Mouse (Mus musculus): ENCODE measurements around the gene Cyp2s1.
A peak's percentile ranks its signal among the peaks of the same experiment; 100 is the strongest.

Gene Cyp2s1

DNA sequence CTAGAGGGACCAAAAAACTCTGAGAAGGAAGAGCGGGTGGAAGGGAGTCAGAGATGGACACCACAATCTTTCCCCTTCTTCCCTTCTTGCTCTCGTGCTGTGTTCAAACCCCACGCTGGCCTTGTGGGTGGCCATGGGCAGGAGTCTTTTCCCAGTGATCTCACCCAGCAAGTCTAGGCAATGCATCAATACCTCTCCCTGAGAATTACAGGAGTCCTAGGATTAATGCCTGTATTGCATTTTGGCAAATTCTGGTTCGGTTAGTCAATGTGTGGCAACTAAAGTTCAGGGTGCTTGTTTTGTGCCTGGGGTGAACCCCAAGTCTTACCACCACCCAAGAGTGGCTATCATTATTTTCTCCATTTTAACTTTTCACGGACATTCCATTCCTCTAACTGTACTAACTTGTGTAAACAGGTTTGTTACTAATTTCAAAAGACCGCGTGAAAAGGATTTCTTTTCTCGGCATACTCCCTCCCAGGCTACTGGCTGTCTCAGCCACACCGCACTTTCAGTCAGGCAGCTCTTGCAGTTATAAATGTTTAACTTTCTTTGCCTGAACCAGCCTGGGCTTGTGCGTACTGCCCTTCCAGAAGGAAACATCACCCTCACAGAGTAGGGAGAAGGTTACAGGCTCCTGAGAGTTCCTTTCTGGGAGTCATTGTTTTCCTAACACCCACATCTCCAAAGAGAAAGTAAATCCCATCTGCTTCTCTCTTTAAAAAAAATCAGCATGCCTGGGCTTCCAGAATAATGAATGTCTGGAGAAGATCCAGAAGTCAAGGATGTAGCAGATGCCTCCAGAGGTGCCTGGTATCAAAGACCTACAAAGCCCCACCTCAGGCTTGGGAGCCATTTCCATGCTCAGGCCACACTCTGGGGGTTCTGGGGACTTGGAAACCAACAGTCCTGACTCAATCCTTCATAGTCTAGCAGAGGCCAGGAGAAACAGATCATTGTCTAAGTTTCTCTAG, 15.1 kb upstream of the Cyp2s1 start:
- no peak for DNase-seq (ENCODE audit: low read depth, low spot score)
- no peaks in the 10 kb centered on the region for H3K36me3 ChIP-seq (ENCODE audit: control insufficient read depth, insufficient read depth, low read length, poor library complexity, severe bottlenecking)
- H3K27me3 ChIP-seq (ENCODE audit: control insufficient read depth, insufficient read depth, low read length, poor library complexity, severe bottlenecking): no peaks in the 10 kb centered on the region

DNA sequence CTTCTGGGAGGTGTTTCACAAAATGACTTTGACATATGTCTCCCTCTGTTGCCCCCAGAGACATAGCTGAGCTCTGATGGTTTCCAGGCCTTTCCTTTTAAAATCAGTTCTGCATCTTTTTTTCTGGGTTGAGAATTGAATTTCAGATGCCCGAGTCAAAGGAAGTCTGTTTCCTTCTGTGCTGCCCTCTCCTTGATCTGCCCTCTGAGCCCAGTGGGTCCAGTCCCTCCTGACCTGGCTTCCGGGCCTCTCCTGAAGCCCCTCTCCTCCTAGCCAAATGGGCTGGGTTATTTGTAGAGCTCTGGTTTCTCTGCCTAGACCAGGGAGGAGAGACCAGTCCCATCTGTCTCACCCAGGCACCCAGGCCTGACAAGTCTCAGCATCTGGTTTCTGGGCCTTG, 13.5 kb upstream of the Cyp2s1 start:
- H3K36me3 ChIP-seq (ENCODE audit: control insufficient read depth, insufficient read depth, low read length, poor library complexity, severe bottlenecking): no peaks in the 10 kb centered on the region
- no peak for DNase-seq (ENCODE audit: low read depth, low spot score)
- H3K27me3 ChIP-seq (ENCODE audit: control insufficient read depth, insufficient read depth, low read length, poor library complexity, severe bottlenecking): no peaks in the 10 kb centered on the region

DNA sequence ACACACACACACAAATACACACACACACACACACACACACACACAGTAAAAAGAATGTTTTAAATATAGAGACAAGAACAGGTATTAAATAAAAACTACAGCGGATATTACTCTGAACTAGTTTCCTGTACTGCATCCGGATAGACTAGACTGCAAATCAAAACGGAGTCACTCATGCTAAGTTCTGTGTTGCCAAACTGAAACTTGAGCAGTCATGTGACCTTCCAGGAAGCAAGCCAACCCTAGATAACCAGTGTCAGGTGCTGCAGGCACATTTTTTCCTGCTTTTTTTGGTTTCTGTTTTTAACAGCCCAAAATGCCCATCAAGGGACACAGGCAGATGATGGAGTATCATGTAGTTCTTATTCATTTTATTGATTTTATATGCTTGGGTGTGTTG, 10.5 kb upstream of the Cyp2s1 start:
- Histone ChIP-seq H3K36me3 (ENCODE audit: control insufficient read depth, insufficient read depth, low read length, poor library complexity, severe bottlenecking) (no peaks in the 10 kb centered on the region), H3K27me3 (ENCODE audit: control insufficient read depth, insufficient read depth, low read length, poor library complexity, severe bottlenecking) (no peaks in the 10 kb centered on the region)
- peak; percentile 75 for DNase-seq (ENCODE audit: low read depth, low spot score)

DNA sequence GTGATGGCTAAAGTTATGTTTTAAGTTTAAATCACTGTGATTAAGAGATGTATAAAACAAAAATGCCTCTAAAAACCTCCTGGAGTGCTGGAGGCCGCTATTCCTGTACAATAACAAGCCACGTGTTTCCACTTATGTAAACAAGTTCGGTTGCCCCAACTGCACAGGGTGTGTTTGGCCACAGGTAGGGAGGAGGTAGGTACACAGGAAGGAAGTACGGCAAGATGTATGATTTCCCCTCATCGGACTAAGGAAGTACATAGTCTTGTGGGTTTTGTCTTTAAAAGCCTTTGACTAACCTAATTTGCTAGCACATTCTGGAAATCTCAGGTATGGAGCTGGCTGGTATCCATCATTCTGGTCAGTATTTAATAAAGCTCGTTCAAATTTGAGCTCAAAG, 9.3 kb upstream of the Cyp2s1 start:
- DNase-seq (ENCODE audit: low read depth, low spot score): peak; percentile 48

DNA sequence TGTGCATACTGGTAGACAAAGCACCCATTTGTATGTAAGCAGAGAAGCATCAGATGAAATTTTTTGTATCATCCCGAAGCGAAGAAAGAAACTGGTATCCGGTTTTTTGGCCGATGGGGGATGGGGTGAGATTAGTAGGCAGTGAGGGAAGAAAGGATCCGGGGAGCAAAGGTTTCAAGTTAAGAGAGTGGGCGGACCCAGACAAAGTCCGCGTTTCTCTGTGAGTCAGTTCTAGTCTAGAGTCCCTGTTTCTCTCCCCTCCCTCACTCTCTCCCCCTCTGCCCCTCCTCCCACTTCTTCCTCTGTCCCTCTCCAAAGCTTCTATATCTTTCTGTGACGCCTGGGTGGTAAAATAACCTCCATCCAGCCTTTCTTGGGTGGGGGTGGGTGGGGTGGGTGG, 8.3 kb upstream of the Cyp2s1 start:
- DNase-seq (ENCODE audit: low read depth, low spot score): no peak
- no peaks in the 10 kb centered on the region for H3K27me3 ChIP-seq (ENCODE audit: control insufficient read depth, insufficient read depth, low read length, poor library complexity, severe bottlenecking)
- H3K36me3 ChIP-seq (ENCODE audit: control insufficient read depth, insufficient read depth, low read length, poor library complexity, severe bottlenecking): no peaks in the 10 kb centered on the region

More for the DNA sequence above, 9.3 kb upstream of the Cyp2s1 start:
- H3K27me3 ChIP-seq (ENCODE audit: control insufficient read depth, insufficient read depth, low read length, poor library complexity, severe bottlenecking): no peaks in the 10 kb centered on the region
- no peaks in the 10 kb centered on the region for H3K36me3 ChIP-seq (ENCODE audit: control insufficient read depth, insufficient read depth, low read length, poor library complexity, severe bottlenecking)

DNA sequence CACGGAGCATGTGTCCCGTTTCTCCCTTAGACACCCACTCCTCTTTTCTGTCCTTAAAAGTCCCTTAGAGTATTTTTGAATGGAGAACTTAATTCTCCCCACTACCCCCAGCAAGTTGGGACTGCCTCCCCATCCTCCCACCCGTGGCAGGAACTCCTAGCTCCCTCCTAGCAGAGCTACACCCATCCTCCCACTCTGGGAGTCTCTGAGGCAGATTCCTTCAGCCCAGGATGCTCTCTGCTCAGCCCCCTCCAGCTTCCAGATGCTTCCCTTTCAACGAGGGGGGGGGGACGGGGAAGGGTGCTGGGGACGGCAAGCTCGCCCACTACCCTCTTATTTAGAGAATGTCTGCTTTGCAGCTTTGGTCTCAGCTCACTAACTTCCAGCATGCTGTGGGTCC, 1.1 kb downstream of the Cyp2s1 start:
- H3K27me3 ChIP-seq (ENCODE audit: control insufficient read depth, insufficient read depth, low read length, poor library complexity, severe bottlenecking): no peaks in the 10 kb centered on the region
- no peaks in the 10 kb centered on the region for H3K36me3 ChIP-seq (ENCODE audit: control insufficient read depth, insufficient read depth, low read length, poor library complexity, severe bottlenecking)
- no peak for DNase-seq (ENCODE audit: low read depth, low spot score)

DNA sequence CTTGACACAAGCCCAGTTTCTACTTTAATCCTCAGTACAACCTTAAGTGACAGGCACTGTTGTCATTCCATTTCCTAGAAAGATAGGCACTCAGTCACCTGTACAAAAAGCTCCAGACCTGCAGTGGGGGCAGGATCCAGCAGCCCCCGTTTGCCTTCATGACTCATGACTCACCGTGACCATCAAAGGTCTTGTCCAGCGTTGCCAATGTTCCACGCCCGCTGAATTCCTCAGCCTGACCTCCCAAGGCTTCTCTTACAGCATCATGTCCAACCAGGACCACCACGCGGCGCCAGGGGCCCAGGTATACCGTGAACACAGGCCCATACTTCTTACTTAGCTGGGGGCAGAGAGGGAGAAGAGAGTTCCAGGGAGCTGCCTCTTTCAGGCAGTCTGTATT, 2.0 kb downstream of the Cyp2s1 start:
- H3K36me3 ChIP-seq (ENCODE audit: control insufficient read depth, insufficient read depth, low read length, poor library complexity, severe bottlenecking): no peaks in the 10 kb centered on the region
- H3K27me3 ChIP-seq (ENCODE audit: control insufficient read depth, insufficient read depth, low read length, poor library complexity, severe bottlenecking): no peaks in the 10 kb centered on the region
- DNase-seq (ENCODE audit: low read depth, low spot score): no peak

DNA sequence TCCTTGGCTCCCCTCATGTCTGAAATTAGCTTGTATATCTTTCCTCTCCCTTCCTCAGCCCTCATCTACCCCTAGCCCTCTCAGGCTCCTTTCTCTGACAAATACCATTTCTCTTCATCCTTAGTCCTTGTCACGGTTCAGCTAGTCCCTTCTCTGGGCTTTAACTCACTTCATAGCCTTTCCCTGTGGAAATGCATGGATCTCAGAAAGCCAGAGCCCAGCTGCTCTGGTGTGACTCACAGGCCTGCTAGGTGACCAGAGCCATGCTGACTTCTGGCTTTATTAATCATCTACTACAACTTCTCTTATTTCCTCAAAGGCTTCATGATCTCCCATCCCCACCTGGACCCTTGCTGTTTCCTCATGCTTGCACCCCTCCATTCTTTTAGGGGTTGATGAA, 4.5 kb downstream of the Cyp2s1 start:
- no peak for DNase-seq (ENCODE audit: low read depth, low spot score)
- Histone ChIP-seq H3K27me3 (ENCODE audit: control insufficient read depth, insufficient read depth, low read length, poor library complexity, severe bottlenecking) (no peaks in the 10 kb centered on the region), H3K36me3 (ENCODE audit: control insufficient read depth, insufficient read depth, low read length, poor library complexity, severe bottlenecking) (no peaks in the 10 kb centered on the region)

DNA sequence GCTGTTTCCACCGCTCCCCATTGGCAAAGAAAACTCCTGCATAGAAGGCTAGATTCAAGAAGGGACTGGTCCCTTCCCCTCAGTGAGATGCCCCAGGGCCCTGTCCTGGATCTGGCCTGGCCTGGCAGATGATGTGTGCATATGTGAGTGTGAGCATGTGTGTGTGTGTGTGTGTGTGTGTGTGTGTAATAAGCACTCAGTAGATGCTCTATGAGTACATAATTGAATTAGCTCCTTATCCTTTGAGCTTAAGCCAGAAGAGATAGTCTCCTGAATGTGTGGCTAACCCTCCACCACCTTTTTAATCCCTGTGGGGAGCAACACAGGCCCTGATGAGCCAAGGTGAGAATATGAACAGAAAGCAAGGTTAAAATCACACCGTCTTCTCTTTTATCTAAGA, 5.0 kb downstream of the Cyp2s1 start:
- Histone ChIP-seq H3K36me3 (ENCODE audit: control insufficient read depth, insufficient read depth, low read length, poor library complexity, severe bottlenecking) (no peaks in the 10 kb centered on the region), H3K27me3 (ENCODE audit: control insufficient read depth, insufficient read depth, low read length, poor library complexity, severe bottlenecking) (no peaks in the 10 kb centered on the region)
- DNase-seq (ENCODE audit: low read depth, low spot score): no peak

DNA sequence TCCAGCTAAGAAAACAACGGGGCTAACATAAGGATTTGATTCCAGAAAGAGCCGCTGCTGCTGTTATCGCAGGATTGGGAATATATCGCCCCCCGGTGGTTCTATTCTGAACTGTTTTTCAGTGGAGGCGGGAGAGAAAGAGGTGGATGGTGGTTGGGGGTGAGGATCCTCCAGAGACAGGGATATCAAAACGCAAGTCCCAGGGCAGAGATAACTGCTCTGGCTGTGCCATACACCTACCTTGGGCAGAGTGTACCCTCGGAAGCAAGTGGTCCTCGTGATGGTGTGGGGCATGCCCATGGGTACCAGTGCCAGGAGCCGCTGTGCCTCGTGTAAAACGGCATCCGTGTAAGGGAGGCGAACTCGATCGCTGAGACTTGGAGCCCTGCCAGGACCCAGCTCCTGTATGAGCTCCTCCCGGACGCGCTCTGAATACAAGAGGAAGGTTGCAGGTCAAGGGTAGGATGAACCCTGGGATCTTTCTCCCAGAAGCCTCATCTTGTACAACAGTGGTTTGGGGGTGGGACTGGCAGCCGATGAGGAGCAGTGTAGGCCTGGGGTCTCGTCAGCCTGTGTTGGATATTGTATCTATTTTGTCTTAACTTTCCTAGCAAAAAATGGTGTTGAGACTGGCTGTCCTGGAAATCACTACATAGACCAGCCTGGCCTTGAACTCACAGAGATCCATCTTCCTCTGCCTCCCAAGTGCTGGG, 10.9 kb downstream of the Cyp2s1 start:
- no peaks in the 10 kb centered on the region for H3K36me3 ChIP-seq (ENCODE audit: control insufficient read depth, insufficient read depth, low read length, poor library complexity, severe bottlenecking)
- DNase-seq (ENCODE audit: low read depth, low spot score): peak; percentile 72
- no peaks in the 10 kb centered on the region for H3K27me3 ChIP-seq (ENCODE audit: control insufficient read depth, insufficient read depth, low read length, poor library complexity, severe bottlenecking)

DNA sequence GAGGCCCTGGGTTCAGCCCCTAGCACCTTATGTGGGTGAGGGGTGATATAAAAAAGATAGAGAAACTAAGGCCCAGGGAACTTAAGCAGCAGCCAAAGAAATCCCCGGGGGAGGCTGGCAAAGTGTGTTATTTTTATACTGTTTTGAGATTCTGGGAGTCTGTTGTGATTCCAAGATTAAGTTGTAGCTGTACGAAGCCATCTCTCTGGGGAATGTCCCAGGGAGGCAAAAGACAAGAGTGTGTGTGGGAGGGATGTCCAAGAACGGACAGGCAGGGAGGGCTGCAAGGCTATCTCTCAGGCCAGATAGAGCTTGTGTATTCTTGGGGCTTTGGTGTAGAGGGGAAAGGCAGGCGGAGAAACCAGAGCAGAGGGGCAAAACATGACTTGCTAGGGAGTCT, 11.9 kb downstream of the Cyp2s1 start:
- DNase-seq (ENCODE audit: low read depth, low spot score): no peak
- H3K36me3 ChIP-seq (ENCODE audit: control insufficient read depth, insufficient read depth, low read length, poor library complexity, severe bottlenecking): no peaks in the 10 kb centered on the region
- H3K27me3 ChIP-seq (ENCODE audit: control insufficient read depth, insufficient read depth, low read length, poor library complexity, severe bottlenecking): no peaks in the 10 kb centered on the region

DNA sequence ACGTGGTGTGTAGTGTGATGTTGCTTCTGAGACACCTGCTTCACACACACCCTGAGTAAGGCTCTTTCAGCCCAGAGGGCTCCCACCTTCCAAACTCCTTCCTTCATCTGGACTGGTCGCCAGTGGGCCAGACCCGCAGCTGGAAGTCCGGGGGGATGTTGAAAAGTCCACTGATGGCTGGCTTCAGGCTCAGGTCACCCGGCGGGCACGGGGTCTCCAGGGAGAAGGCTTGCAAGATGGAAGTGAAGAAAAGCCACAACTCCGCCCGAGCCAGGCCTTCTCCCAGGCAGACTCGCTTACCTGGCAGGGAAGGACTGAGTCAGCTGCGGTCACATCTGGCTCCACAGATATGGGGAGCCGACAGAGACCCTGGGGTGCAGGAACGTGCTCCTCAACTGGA, 13.3 kb downstream of the Cyp2s1 start:
- Histone ChIP-seq H3K36me3 (ENCODE audit: control insufficient read depth, insufficient read depth, low read length, poor library complexity, severe bottlenecking) (no peaks in the 10 kb centered on the region), H3K27me3 (ENCODE audit: control insufficient read depth, insufficient read depth, low read length, poor library complexity, severe bottlenecking) (no peaks in the 10 kb centered on the region)
- DNase-seq (ENCODE audit: low read depth, low spot score): no peak

DNA sequence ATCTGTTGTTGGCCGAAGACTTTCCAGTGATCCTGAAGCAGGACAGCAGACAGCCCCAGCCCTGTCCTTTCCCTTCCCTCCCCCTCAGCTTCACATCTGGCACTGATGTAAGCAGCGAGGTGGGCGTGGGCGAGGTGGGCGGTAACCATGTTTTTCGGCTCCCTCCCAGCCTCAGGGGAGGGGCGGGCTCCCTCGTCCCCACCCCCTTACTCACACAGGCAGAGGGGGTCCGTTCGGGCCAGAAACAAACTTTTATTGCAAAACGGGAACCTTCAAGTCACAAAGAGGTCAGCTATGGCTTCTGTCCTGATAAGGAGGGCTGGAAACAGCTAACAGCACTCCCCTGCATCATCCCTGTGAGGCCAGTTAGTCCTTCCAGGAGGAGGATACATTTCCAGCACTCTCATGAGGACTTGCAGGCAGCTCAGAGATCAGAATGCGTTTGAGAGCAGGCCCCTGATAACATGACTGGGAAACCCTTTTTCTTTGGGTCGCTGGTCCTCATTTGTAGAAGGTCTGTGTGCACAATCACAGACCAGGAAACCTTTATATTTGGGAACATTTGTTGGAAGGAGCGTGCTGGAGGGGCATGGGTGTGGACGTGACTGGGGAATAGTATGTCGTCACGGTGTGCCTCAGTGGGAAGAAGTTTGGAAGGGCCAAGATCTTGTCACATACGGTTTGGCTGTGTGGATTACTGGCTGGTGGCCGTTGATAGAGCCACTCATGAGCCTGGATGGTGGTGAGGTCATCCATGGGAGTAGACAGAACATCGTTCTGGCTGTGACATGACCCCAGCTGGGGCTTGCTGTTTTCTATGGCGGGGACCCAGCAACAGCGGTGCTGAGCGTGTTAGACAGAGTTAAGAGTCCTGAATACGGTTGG, 14.2 kb downstream of the Cyp2s1 start:
- DNase-seq (ENCODE audit: low read depth, low spot score): no peak
- H3K27me3 ChIP-seq (ENCODE audit: control insufficient read depth, insufficient read depth, low read length, poor library complexity, severe bottlenecking): no peaks in the 10 kb centered on the region
- no peaks in the 10 kb centered on the region for H3K36me3 ChIP-seq (ENCODE audit: control insufficient read depth, insufficient read depth, low read length, poor library complexity, severe bottlenecking)

DNA sequence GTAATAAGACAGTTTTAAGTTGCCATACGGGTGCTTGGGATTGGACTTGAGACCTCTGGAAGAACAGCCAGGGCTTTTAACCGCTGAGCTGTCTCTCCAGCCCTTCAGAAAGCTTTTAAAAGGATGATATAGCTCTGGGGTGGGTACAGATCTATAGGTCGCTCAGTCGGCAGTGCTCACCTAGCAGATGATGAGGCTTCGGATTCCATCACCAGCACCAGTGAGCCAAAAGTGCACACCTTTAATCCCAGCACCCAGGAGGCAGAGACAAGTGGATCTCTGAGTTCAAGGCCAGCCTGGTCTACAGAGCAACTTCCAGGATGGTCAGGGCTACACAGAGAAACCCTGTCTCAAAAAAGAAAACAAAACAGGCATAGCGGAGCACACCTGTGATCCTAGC, 15.7 kb downstream of the Cyp2s1 start:
- Histone ChIP-seq H3K36me3 (ENCODE audit: control insufficient read depth, insufficient read depth, low read length, poor library complexity, severe bottlenecking) (no peaks in the 10 kb centered on the region), H3K27me3 (ENCODE audit: control insufficient read depth, insufficient read depth, low read length, poor library complexity, severe bottlenecking) (no peaks in the 10 kb centered on the region)
- no peak for DNase-seq (ENCODE audit: low read depth, low spot score)
